ENCODE assay signal across 9 mouse cellular contexts in genomic region chr19:44692816-44693215, GRCm38 (mm10).
DNase-seq lines count a peak whose midpoint lies in the region; ATAC-seq and TF ChIP-seq lines count a peak whose summit lies in the region.
"Had no signal": no experiment of that assay in that cellular context is flagged by ENCODE, and none has a peak within 500 bp of the region (broad histone marks: within the 10 kb centered on the region; RNA-seq: fewer than 3 reads in every experiment).

No protein-coding gene starts in this region.

- TF ChIP-seq EP300 in heart, adult 2 months (IDR thresholded peaks at IDR 0.05; ENCODE audit: insufficient read depth, low read depth, low read length): no peak
- 0 out of 2 replicates have a peak, but pooled peaks have one; percentile 28 for TF ChIP-seq EP300 in ES-Bruce4 (IDR thresholded peaks at IDR 0.05; ENCODE audit: insufficient read depth, low read depth, low read length)

- H3K36me3 ChIP-seq in heart, embryonic 12.5 days: no peaks in the 10 kb centered on the region
- no peaks in the 10 kb centered on the region for H3K36me3 ChIP-seq in heart, adult 2 months (ENCODE audit: control insufficient read depth, insufficient read depth, low read length)
- H3K36me3 ChIP-seq in ES-Bruce4 (ENCODE audit: control insufficient read depth, insufficient read depth, low read length, poor library complexity, severe bottlenecking): no peaks in the 10 kb centered on the region
- H3K36me3 ChIP-seq in forebrain, embryonic 13.5 days (ENCODE audit: poor library complexity, severe bottlenecking): no peaks in the 10 kb centered on the region
- H3K36me3 ChIP-seq in limb, embryonic 14.5 days (ENCODE audit: control insufficient read depth, insufficient read depth, low read length): no peaks in the 10 kb centered on the region

- no peak overlapping the region for H3K9ac ChIP-seq in heart, embryonic 12.5 days
- H3K9ac ChIP-seq in heart, adult 2 months (ENCODE audit: low read depth, low read length): no peak overlapping the region
- H3K9ac ChIP-seq in ES-Bruce4 (ENCODE audit: low read depth, poor library complexity, severe bottlenecking): peak overlapping the region; percentile 62
- H3K9ac ChIP-seq in forebrain, embryonic 13.5 days: peak overlapping the region; percentile 43; the same call in 1 of the 2 replicates
- H3K9ac ChIP-seq in limb, embryonic 14.5 days (ENCODE audit: low read depth, low read length, severe bottlenecking): no peak overlapping the region

- peaks cover 5% of the 10 kb centered on the region for H3K4me1 ChIP-seq in heart, embryonic 12.5 days (replicated peaks)
- H3K4me1 ChIP-seq in heart, adult 2 months (ENCODE audit: control insufficient read depth, insufficient read depth, low read length): no peaks in the 10 kb centered on the region
- H3K4me1 ChIP-seq in ES-Bruce4 (ENCODE audit: control insufficient read depth, insufficient read depth, low read length): peaks cover 4% of the 10 kb centered on the region
- peaks cover 24% of the 10 kb centered on the region for H3K4me1 ChIP-seq in forebrain, embryonic 13.5 days
- H3K4me1 ChIP-seq in limb, embryonic 14.5 days (ENCODE audit: control insufficient read depth, insufficient read depth, low read length): 0 out of 2 replicates have a peak, but pooled peaks cover 4% of the 10 kb centered on the region

- H3K9me3 ChIP-seq in heart, embryonic 12.5 days (replicated peaks): no peaks in the 10 kb centered on the region
- H3K9me3 ChIP-seq in ES-Bruce4 (replicated peaks; ENCODE audit: control insufficient read depth, insufficient read depth, low read length, poor library complexity, severe bottlenecking): no peaks in the 10 kb centered on the region
- no peaks in the 10 kb centered on the region for H3K9me3 ChIP-seq in forebrain, embryonic 13.5 days (replicated peaks)
- no peaks in the 10 kb centered on the region for H3K9me3 ChIP-seq in limb, embryonic 14.5 days (ENCODE audit: control insufficient read depth, low read length)

- H3K4me3 ChIP-seq in heart, embryonic 12.5 days: peak overlapping the region; percentile 14; the same call in 1 of the 2 replicates
- no peak overlapping the region for H3K4me3 ChIP-seq in heart, adult 2 months
- peak overlapping the region; percentile 56 for H3K4me3 ChIP-seq in ES-Bruce4 (ENCODE audit: low read depth, low read length)
- H3K4me3 ChIP-seq in forebrain, embryonic 13.5 days: peak overlapping the region; percentile 24
- 0 out of 2 replicates have a peak overlapping the region, but pooled peaks have one; percentile 10 for H3K4me3 ChIP-seq in limb, embryonic 14.5 days (replicated peaks; ENCODE audit: low read length)
- H3K4me3 ChIP-seq: myocyte had no signal

- no peak for TF ChIP-seq CTCF in heart, adult 2 months (IDR thresholded peaks at IDR 0.05)
- TF ChIP-seq CTCF in ES-Bruce4 (IDR thresholded peaks at IDR 0.05; ENCODE audit: low read depth, low read length): no peak

- intact Hi-C loops in heart, adult 2 months (cut with DNase I): no loop called here

- H3K27me3 ChIP-seq in heart, embryonic 12.5 days (replicated peaks): peaks cover 93% of the 10 kb centered on the region
- H3K27me3 ChIP-seq in heart, adult 2 months (ENCODE audit: control insufficient read depth, insufficient read depth, low read length): peaks cover 4% of the 10 kb centered on the region; the same call in 1 of the 2 replicates
- no peaks in the 10 kb centered on the region for H3K27me3 ChIP-seq in ES-Bruce4 (ENCODE audit: control insufficient read depth, insufficient read depth, low read length, poor library complexity, severe bottlenecking)
- peaks cover 91% of the 10 kb centered on the region for H3K27me3 ChIP-seq in forebrain, embryonic 13.5 days
- peaks cover 48% of the 10 kb centered on the region for H3K27me3 ChIP-seq in limb, embryonic 14.5 days (ENCODE audit: control insufficient read depth, insufficient read depth, low read length)

- H3K27ac ChIP-seq in heart, embryonic 12.5 days (ENCODE audit: poor library complexity, severe bottlenecking): no peak overlapping the region
- no peak overlapping the region for H3K27ac ChIP-seq in heart, adult 2 months
- H3K27ac ChIP-seq in ES-Bruce4 (ENCODE audit: insufficient read depth, low read length): peak overlapping the region; percentile 60
- H3K27ac ChIP-seq in forebrain, embryonic 13.5 days: no peak overlapping the region
- H3K27ac ChIP-seq in limb, embryonic 14.5 days (replicated peaks; ENCODE audit: low read depth, low read length): no peak overlapping the region

- no peaks in the 10 kb centered on the region for H3K79me2 ChIP-seq in heart, adult 2 months (replicated peaks; ENCODE audit: control insufficient read depth, insufficient read depth, low read length)

- WGBS in heart, embryonic 12.5 days: under 1% methylated on average over 16 of the region's 16 CpGs
- under 1% methylated on average over 16 of the region's 16 CpGs for WGBS in heart, adult 2 months
- WGBS in forebrain, embryonic 13.5 days: under 1% methylated on average over 16 of the region's 16 CpGs
- 2% methylated on average over 16 of the region's 16 CpGs for WGBS in limb, embryonic 14.5 days

- ATAC-seq in heart, embryonic 12.5 days (ENCODE audit: insufficient number of reproducible peaks, low FRiP score): no peak
- ATAC-seq in forebrain, embryonic 13.5 days: peak; percentile 55; the same call in 1 of the 2 replicates
- ATAC-seq in limb, embryonic 14.5 days (ENCODE audit: low FRiP score, low read depth): no peak

- H3K4me2 ChIP-seq in heart, embryonic 12.5 days: peak overlapping the region; percentile 53
- peak overlapping the region; percentile 56 for H3K4me2 ChIP-seq in forebrain, embryonic 13.5 days
- H3K4me2 ChIP-seq in limb, embryonic 14.5 days (replicated peaks; ENCODE audit: low read depth, low read length, severe bottlenecking): 0 out of 2 replicates have a peak overlapping the region, but pooled peaks have one; percentile 17

- no peak for TF ChIP-seq POLR2A in heart, adult 2 months (IDR thresholded peaks at IDR 0.05; ENCODE audit: insufficient read depth, low read depth, low read length)
- no peak for TF ChIP-seq POLR2A in ES-Bruce4 (IDR thresholded peaks at IDR 0.05; ENCODE audit: insufficient read depth, low read length)
- no peak for TF ChIP-seq POLR2A in limb, embryonic 14.5 days (IDR thresholded peaks at IDR 0.05; ENCODE audit: borderline replicate concordance, extremely low read depth, insufficient read depth, insufficient read length)

- DNase-seq in heart, adult 2 months: no peak
- no peak for DNase-seq in limb, embryonic 14.5 days (ENCODE audit: low spot score)
- DNase-seq in thymus, postnatal 0 days (ENCODE audit: low spot score): no peak
- no peak for DNase-seq in urinary bladder, postnatal 36 days (ENCODE audit: low spot score in 2 of 2)
- no peak for DNase-seq in adrenal gland, postnatal 4 days (ENCODE audit: low spot score in 2 of 2)

Comparison
In these comparisons a context has a peak if more than half of its experiments do, and no peak if none do; other contexts are left out.
1. H3K9ac ChIP-seq: peak in ES-Bruce4 (single experiment) and forebrain, embryonic 13.5 days (single experiment); none in heart, embryonic 12.5 days (single experiment), heart, adult 2 months (single experiment) and limb, embryonic 14.5 days (single experiment).
2. Peak in every context shown above with its lines, with median percentiles within 50 percentile points of each other: H3K4me2 ChIP-seq.